Comparison of ENCODE assay signal across 9 mouse cellular contexts in genomic region chr11:11499944-11500343, GRCm38 (mm10). TPM values are rescaled to one million over a fixed set of nuclear protein-coding genes. Genes with fewer than 3 reads are reported as not detected.
DNase-seq lines count a peak whose midpoint lies in the region; ATAC-seq and TF ChIP-seq lines count a peak whose summit lies in the region.
"Had no signal": no experiment of that assay in that cellular context is flagged by ENCODE, and none has a peak within 500 bp of the region (broad histone marks: within the 10 kb centered on the region; RNA-seq: fewer than 3 reads in every experiment).

No protein-coding gene starts in this region.

- H3K4me1 ChIP-seq in heart, adult 2 months (ENCODE audit: control insufficient read depth, insufficient read depth, low read length), result no peaks in the 10 kb centered on the region
- H3K4me1 ChIP-seq: neural tube, embryonic 12.5 days had no signal

- TF ChIP-seq POLR2A in heart, adult 2 months (IDR thresholded peaks at IDR 0.05; ENCODE audit: insufficient read depth, low read depth, low read length), result no peak

- H3K4me3 ChIP-seq in heart, adult 2 months, result no peak overlapping the region
- H3K4me3 ChIP-seq: neural tube, embryonic 12.5 days had no signal

- H3K79me2 ChIP-seq in heart, adult 2 months (replicated peaks; ENCODE audit: control insufficient read depth, insufficient read depth, low read length), result no peaks in the 10 kb centered on the region

- no peak for TF ChIP-seq EP300 in heart, adult 2 months (IDR thresholded peaks at IDR 0.05; ENCODE audit: insufficient read depth, low read depth, low read length)

- no peak overlapping the region for H3K9ac ChIP-seq in heart, adult 2 months (ENCODE audit: low read depth, low read length)
- H3K9ac ChIP-seq: neural tube, embryonic 12.5 days had no signal

- DNase-seq in heart, adult 2 months, result no peak
- DNase-seq in heart, postnatal 25 days (ENCODE audit: low spot score), result no peak
- peak; percentile 25 to 46 for DNase-seq in right cerebral cortex, postnatal 10 days (ENCODE audit: low spot score in 2 of 2)
- no peak for DNase-seq in right cerebral cortex, postnatal 36 days (ENCODE audit: low spot score in 2 of 2)
- peak; percentile 75 for DNase-seq in embryo, embryonic 10.5 days (ENCODE audit: low spot score)
- DNase-seq in kidney, postnatal 36 days, result peak; percentile 5 to 50
- no peak for DNase-seq in urinary bladder, postnatal 4 days (ENCODE audit: low spot score in 2 of 2)

- H3K27ac ChIP-seq in heart, adult 2 months, result no peak overlapping the region
- H3K27ac ChIP-seq: neural tube, embryonic 12.5 days had no signal

- WGBS in heart, adult 2 months, result 24% methylated on average over 10 of the region's 10 CpGs

- peak; percentile 62 for TF ChIP-seq CTCF in heart, adult 2 months (IDR thresholded peaks at IDR 0.05)

- intact Hi-C loops in heart, adult 2 months (cut with DNase I), result no loop called here
- intact Hi-C loops in heart, postnatal 25 days (cut with DNase I), result no loop called here

- no peaks in the 10 kb centered on the region for H3K27me3 ChIP-seq in heart, adult 2 months (ENCODE audit: control insufficient read depth, insufficient read depth, low read length)
- H3K27me3 ChIP-seq: neural tube, embryonic 12.5 days had no signal

- peak; percentile 63; the same call in 1 of the 2 replicates for ATAC-seq in neutrophil, adult 5-6 weeks (ENCODE audit: extremely low read depth, insufficient number of reproducible peaks, low FRiP score, poor library complexity, severe bottlenecking)

- no peaks in the 10 kb centered on the region for H3K36me3 ChIP-seq in heart, adult 2 months (ENCODE audit: control insufficient read depth, insufficient read depth, low read length)
- H3K36me3 ChIP-seq: neural tube, embryonic 12.5 days had no signal

RNA-seq across cellular contexts. Expression of gene Zpbp, which starts 37.7 kb away (rescaled TPM):
- under 1 TPM; 0.52 to 0.60 TPM for total RNA-seq in heart, adult 2 months (2021)
- 0.16 and 0.41 TPM in 2 replicates for polyA plus RNA-seq in heart, adult 2 months (2012; rRNA removed)
- under 1 TPM; 0.42 to 0.45 TPM for total RNA-seq in heart, postnatal 25 days (2021)
- total RNA-seq in neutrophil, adult 5-6 weeks (2017), result 0.70 and 1.4 TPM in 2 replicates

RNA-seq across cellular contexts. Expression of gene Spata48, which starts 38.0 kb away (rescaled TPM):
- total RNA-seq in heart, adult 2 months (2021), result 1 to 10 TPM in 1 of 2 experiments, under 1 TPM in 1; 0.59 to 1.0 TPM
- 0.20 and 1.1 TPM in 2 replicates for polyA plus RNA-seq in heart, adult 2 months (2012; rRNA removed)
- 1 to 10 TPM in 1 of 2 experiments, under 1 TPM in 1; 0.87 to 1.8 TPM for total RNA-seq in heart, postnatal 25 days (2021)
- 3.3 and 3.9 TPM in 2 replicates for total RNA-seq in neutrophil, adult 5-6 weeks (2017)

Comparison
In these comparisons a context has a peak if more than half of its experiments do, and no peak if none do; other contexts are left out.
1. DNase-seq: peak in right cerebral cortex, postnatal 10 days (2 of 2), embryo, embryonic 10.5 days (single experiment) and kidney, postnatal 36 days (2 of 2); none in heart, adult 2 months (0 of 2), heart, postnatal 25 days (single experiment), right cerebral cortex, postnatal 36 days (0 of 2) and urinary bladder, postnatal 4 days (0 of 2).